ENCODE assay signal across 9 mouse cellular contexts in genomic region chr2:155537761-155538462, GRCm38 (mm10). TPM values are rescaled to one million over a fixed set of nuclear protein-coding genes. Genes with fewer than 3 reads are reported as not detected.
A peak's percentile ranks its signal among the peaks of the same experiment; 100 is the strongest.
DNase-seq lines count a peak whose midpoint lies in the region; ATAC-seq and TF ChIP-seq lines count a peak whose summit lies in the region.
"Had no signal": no experiment of that assay in that cellular context is flagged by ENCODE, and none has a peak within 500 bp of the region (broad histone marks: within the 10 kb centered on the region; RNA-seq: fewer than 3 reads in every experiment).

No protein-coding gene starts in this region.

- no peak overlapping the region for H3K27ac ChIP-seq in layer of hippocampus, adult 2 months
- no peak overlapping the region for H3K27ac ChIP-seq in forebrain, embryonic 11.5 days (ENCODE audit: low read depth, low read length)

- no peaks in the 10 kb centered on the region for H3K4me1 ChIP-seq in forebrain, embryonic 11.5 days (replicated peaks; ENCODE audit: control insufficient read depth, insufficient read depth, low read length)

- TF ChIP-seq CTCF in layer of hippocampus, adult 2 months (conservative IDR thresholded peaks at IDR 0.05): peak; percentile 13; the same call in 1 of the 2 replicates

- peak; percentile 50; the same call in 1 of the 2 replicates for ATAC-seq in common myeloid progenitor, adult 5-6 weeks (replicated peaks; ENCODE audit: low read depth, poor library complexity, severe bottlenecking)
- ATAC-seq in megakaryocyte progenitor cell, adult 5-6 weeks (replicated peaks; ENCODE audit: poor library complexity): peak; percentile 51
- no peak for ATAC-seq in forebrain, embryonic 11.5 days (replicated peaks; ENCODE audit: low FRiP score)
- ATAC-seq: hindbrain, embryonic 16.5 days had no signal

- H3K36me3 ChIP-seq in forebrain, embryonic 11.5 days (ENCODE audit: control insufficient read depth, insufficient read depth, low read length): no peaks in the 10 kb centered on the region

- no peak overlapping the region for H3K4me3 ChIP-seq in layer of hippocampus, adult 2 months
- no peak overlapping the region for H3K4me3 ChIP-seq in forebrain, embryonic 11.5 days (ENCODE audit: low read depth, low read length)

- 85% methylated on average over 5 of the region's 5 CpGs for WGBS in forebrain, embryonic 11.5 days

- H3K9me3 ChIP-seq in forebrain, embryonic 11.5 days (ENCODE audit: control insufficient read depth, low read length): no peaks in the 10 kb centered on the region

- H3K9ac ChIP-seq in forebrain, embryonic 11.5 days (ENCODE audit: low read length): no peak overlapping the region

- no peaks in the 10 kb centered on the region for H3K27me3 ChIP-seq in forebrain, embryonic 11.5 days (ENCODE audit: control insufficient read depth, insufficient read depth, low read length)

- no peak for DNase-seq in layer of hippocampus, adult 2 months (ENCODE audit: low spot score in 2 of 2)
- DNase-seq in layer of hippocampus, postnatal 10 days (ENCODE audit: low spot score in 2 of 2): no peak
- DNase-seq in MN1 (ENCODE audit: low spot score): peak; percentile 40
- no peak for DNase-seq in Muller cell, postnatal 12 days (ENCODE audit: inconsistent ontology term)
- DNase-seq in forebrain, embryonic 11.5 days (ENCODE audit: low spot score): no peak
- DNase-seq: thymus, postnatal 36 days had no signal

- H3K4me2 ChIP-seq in forebrain, embryonic 11.5 days (ENCODE audit: low read depth, low read length, severe bottlenecking): no peak overlapping the region

RNA-seq across cellular contexts. Expression of gene Ggt7, which starts 19.9 kb away (rescaled TPM):
- total RNA-seq in layer of hippocampus, adult 2 months (2021): 100 to 1,000 TPM; 114 to 124 TPM
- 100 to 1,000 TPM in 1 of 2 experiments, 10 to 100 TPM in 1; 95.2 to 101 TPM for total RNA-seq in layer of hippocampus, postnatal 10 days (2021)
- total RNA-seq in common myeloid progenitor, adult 5-6 weeks (2017): 0.19 TPM in 1 of 2 replicates, not detected in the other
- total RNA-seq in megakaryocyte progenitor cell, adult 5-6 weeks (2015): not detected in 2 replicates
- total RNA-seq in megakaryocyte progenitor cell, adult 5-6 weeks (2017): not detected in 2 replicates
- polyA plus RNA-seq in forebrain, embryonic 11.5 days (2014; fragmentation: Nextera tagmentation; extraction: Ambion mirVana): 10.6 and 11.3 TPM in 2 replicates

RNA-seq across cellular contexts. Expression of gene Acss2, which starts 20.2 kb away (rescaled TPM):
- total RNA-seq in layer of hippocampus, adult 2 months (2021): 10 to 100 TPM; 62.6 to 70.8 TPM
- 10 to 100 TPM; 48.9 to 56.2 TPM for total RNA-seq in layer of hippocampus, postnatal 10 days (2021)
- total RNA-seq in common myeloid progenitor, adult 5-6 weeks (2017): 14.9 and 20.4 TPM in 2 replicates
- 3.6 and 8.0 TPM in 2 replicates for total RNA-seq in megakaryocyte progenitor cell, adult 5-6 weeks (2015)
- total RNA-seq in megakaryocyte progenitor cell, adult 5-6 weeks (2017): 3.0 and 6.5 TPM in 2 replicates
- polyA plus RNA-seq in forebrain, embryonic 11.5 days (2014; fragmentation: Nextera tagmentation; extraction: Ambion mirVana): 20.6 and 22.9 TPM in 2 replicates

RNA-seq across cellular contexts. Expression of gene Gss, which starts 54.7 kb away (rescaled TPM):
- 10 to 100 TPM; 25.6 to 26.2 TPM for total RNA-seq in layer of hippocampus, adult 2 months (2021)
- 10 to 100 TPM; 11.6 to 15.2 TPM for total RNA-seq in layer of hippocampus, postnatal 10 days (2021)
- total RNA-seq in common myeloid progenitor, adult 5-6 weeks (2017): 18.4 and 22.5 TPM in 2 replicates
- total RNA-seq in megakaryocyte progenitor cell, adult 5-6 weeks (2015): 9.9 and 12.2 TPM in 2 replicates
- total RNA-seq in megakaryocyte progenitor cell, adult 5-6 weeks (2017): 13.4 and 18.2 TPM in 2 replicates
- 18.1 and 22.3 TPM in 2 replicates for polyA plus RNA-seq in forebrain, embryonic 11.5 days (2014; fragmentation: Nextera tagmentation; extraction: Ambion mirVana)

Comparison
In these comparisons a context has a peak if more than half of its experiments do, and no peak if none do; other contexts are left out.
1. RNA of gene Ggt7, which starts 19.9 kb away (total RNA-seq): 114 to 124 TPM in layer of hippocampus, adult 2 months and 95.2 to 101 TPM in layer of hippocampus, postnatal 10 days; 0.19 TPM in common myeloid progenitor, adult 5-6 weeks and not detected in megakaryocyte progenitor cell, adult 5-6 weeks; every median in the first group is over 10 times any median in the second.